12 mouse cellular contexts compared by ENCODE assay signal in genomic region chr14:30255701-30256400, GRCm38 (mm10).
A peak's percentile ranks its signal among the peaks of the same experiment; 100 is the strongest.
DNase-seq lines count a peak whose midpoint lies in the region; ATAC-seq lines count a peak whose summit lies in the region.
"Had no signal": no experiment of that assay in that cellular context is flagged by ENCODE, and none has a peak within 500 bp of the region (broad histone marks: within the 10 kb centered on the region; RNA-seq: fewer than 3 reads in every experiment).

No protein-coding gene starts in this region.

- no peak overlapping the region for H3K4me3 ChIP-seq in midbrain, embryonic 14.5 days (replicated peaks; ENCODE audit: low read depth, low read length)
- H3K4me3 ChIP-seq in midbrain, embryonic 11.5 days (ENCODE audit: low read depth, low read length), result no peak overlapping the region
- H3K4me3 ChIP-seq in hindbrain, embryonic 11.5 days (ENCODE audit: low read depth, low read length), result no peak overlapping the region
- H3K4me3 ChIP-seq in heart, embryonic 12.5 days, result no peak overlapping the region
- H3K4me3 ChIP-seq: heart, embryonic 15.5 days; limb, embryonic 15.5 days; stomach, embryonic 15.5 days had no signal

- 0 out of 2 replicates have a peak overlapping the region, but pooled peaks have one; percentile 9 for H3K9ac ChIP-seq in midbrain, embryonic 14.5 days (replicated peaks; ENCODE audit: low read length)
- no peak overlapping the region for H3K9ac ChIP-seq in midbrain, embryonic 11.5 days (ENCODE audit: low read length)
- no peak overlapping the region for H3K9ac ChIP-seq in hindbrain, embryonic 11.5 days (ENCODE audit: low read depth, low read length)
- H3K9ac ChIP-seq in heart, embryonic 12.5 days, result no peak overlapping the region
- H3K9ac ChIP-seq: heart, embryonic 15.5 days; limb, embryonic 15.5 days; stomach, embryonic 15.5 days had no signal

- H3K9me3 ChIP-seq in midbrain, embryonic 14.5 days (ENCODE audit: control insufficient read depth, low read length), result no peaks in the 10 kb centered on the region
- H3K9me3 ChIP-seq in midbrain, embryonic 11.5 days (ENCODE audit: control insufficient read depth, low read length), result no peaks in the 10 kb centered on the region
- H3K9me3 ChIP-seq in hindbrain, embryonic 11.5 days (ENCODE audit: control insufficient read depth, low read length), result no peaks in the 10 kb centered on the region
- H3K9me3 ChIP-seq in heart, embryonic 12.5 days (replicated peaks), result no peaks in the 10 kb centered on the region
- H3K9me3 ChIP-seq: heart, embryonic 15.5 days; limb, embryonic 15.5 days; stomach, embryonic 15.5 days had no signal

- no peak overlapping the region for H3K4me2 ChIP-seq in midbrain, embryonic 14.5 days (ENCODE audit: low read length)
- no peak overlapping the region for H3K4me2 ChIP-seq in midbrain, embryonic 11.5 days
- no peak overlapping the region for H3K4me2 ChIP-seq in hindbrain, embryonic 11.5 days (replicated peaks; ENCODE audit: low read depth, low read length)
- H3K4me2 ChIP-seq in heart, embryonic 12.5 days, result no peak overlapping the region
- H3K4me2 ChIP-seq: heart, embryonic 15.5 days; limb, embryonic 15.5 days; stomach, embryonic 15.5 days had no signal

- DNase-seq in adrenal gland, postnatal 14 days, result peak; percentile 28
- DNase-seq in adrenal gland, adult 8-10 months, result no peak
- DNase-seq in midbrain, embryonic 14.5 days, result peak; percentile 69
- DNase-seq in midbrain, embryonic 11.5 days (ENCODE audit: low spot score, missing footprints), result no peak
- peak; percentile 10 for DNase-seq in hindbrain, embryonic 11.5 days (ENCODE audit: low spot score)
- peak; percentile 51 for DNase-seq in retina, embryonic 14.5 days (ENCODE audit: low spot score)
- DNase-seq in spleen, adult 12 weeks (ENCODE audit: low spot score), result no peak

- no peak for ATAC-seq in midbrain, embryonic 14.5 days (ENCODE audit: low FRiP score, low TSS enrichment)
- no peak for ATAC-seq in midbrain, embryonic 11.5 days (ENCODE audit: low FRiP score)
- ATAC-seq in hindbrain, embryonic 11.5 days (ENCODE audit: low FRiP score), result no peak
- ATAC-seq in heart, embryonic 12.5 days (ENCODE audit: insufficient number of reproducible peaks, low FRiP score), result no peak

- WGBS in midbrain, embryonic 14.5 days, result 55% methylated on average over 12 of the region's 12 CpGs
- WGBS in midbrain, embryonic 11.5 days, result 81% methylated on average over 12 of the region's 12 CpGs
- 79% methylated on average over 12 of the region's 12 CpGs for WGBS in hindbrain, embryonic 11.5 days
- WGBS in heart, embryonic 12.5 days, result 79% methylated on average over 12 of the region's 12 CpGs

- no peaks in the 10 kb centered on the region for H3K36me3 ChIP-seq in midbrain, embryonic 14.5 days (ENCODE audit: control insufficient read depth, insufficient read depth, low read length)
- H3K36me3 ChIP-seq in midbrain, embryonic 11.5 days (ENCODE audit: control insufficient read depth, insufficient read depth, low read length), result no peaks in the 10 kb centered on the region
- no peaks in the 10 kb centered on the region for H3K36me3 ChIP-seq in hindbrain, embryonic 11.5 days (ENCODE audit: control insufficient read depth, insufficient read depth, low read length)
- no peaks in the 10 kb centered on the region for H3K36me3 ChIP-seq in heart, embryonic 12.5 days
- H3K36me3 ChIP-seq: heart, embryonic 15.5 days; limb, embryonic 15.5 days; stomach, embryonic 15.5 days had no signal

- H3K4me1 ChIP-seq in midbrain, embryonic 14.5 days (ENCODE audit: control insufficient read depth, insufficient read depth, low read length), result peaks cover 19% of the 10 kb centered on the region
- peaks cover 6% of the 10 kb centered on the region for H3K4me1 ChIP-seq in midbrain, embryonic 11.5 days (ENCODE audit: control insufficient read depth, insufficient read depth, low read length)
- no peaks in the 10 kb centered on the region for H3K4me1 ChIP-seq in hindbrain, embryonic 11.5 days (replicated peaks; ENCODE audit: control insufficient read depth, insufficient read depth, low read length)
- peaks cover 45% of the 10 kb centered on the region for H3K4me1 ChIP-seq in heart, embryonic 12.5 days (replicated peaks)

- H3K27me3 ChIP-seq in midbrain, embryonic 14.5 days (ENCODE audit: control insufficient read depth, insufficient read depth, low read length), result no peaks in the 10 kb centered on the region
- H3K27me3 ChIP-seq in midbrain, embryonic 11.5 days (ENCODE audit: control insufficient read depth, insufficient read depth, low read length), result no peaks in the 10 kb centered on the region
- H3K27me3 ChIP-seq in hindbrain, embryonic 11.5 days (ENCODE audit: control insufficient read depth, insufficient read depth, low read length), result no peaks in the 10 kb centered on the region
- no peaks in the 10 kb centered on the region for H3K27me3 ChIP-seq in heart, embryonic 12.5 days (replicated peaks)
- H3K27me3 ChIP-seq: heart, embryonic 15.5 days; limb, embryonic 15.5 days; stomach, embryonic 15.5 days had no signal

- peak overlapping the region; percentile 45 for H3K27ac ChIP-seq in midbrain, embryonic 14.5 days (replicated peaks; ENCODE audit: low read depth, low read length)
- no peak overlapping the region for H3K27ac ChIP-seq in midbrain, embryonic 11.5 days (ENCODE audit: low read depth, low read length)
- no peak overlapping the region for H3K27ac ChIP-seq in hindbrain, embryonic 11.5 days (ENCODE audit: low read depth, low read length)
- H3K27ac ChIP-seq in heart, embryonic 12.5 days (ENCODE audit: poor library complexity, severe bottlenecking), result no peak overlapping the region
- H3K27ac ChIP-seq: heart, embryonic 15.5 days; kidney, postnatal 0 days; limb, embryonic 15.5 days; stomach, embryonic 15.5 days had no signal

Comparison
In these comparisons a context has a peak if more than half of its experiments do, and no peak if none do; other contexts are left out.
1. DNase-seq: peak in adrenal gland, postnatal 14 days (single experiment), midbrain, embryonic 14.5 days (single experiment), hindbrain, embryonic 11.5 days (single experiment) and retina, embryonic 14.5 days (single experiment); none in adrenal gland, adult 8-10 months (single experiment), midbrain, embryonic 11.5 days (single experiment) and spleen, adult 12 weeks (single experiment).